Mouse (Mus musculus): Measurements from ENCODE around the gene Phf12.
A peak's percentile ranks its signal among the peaks of the same experiment; 100 is the strongest.

Gene Phf12

GRCm38 (mm10) chr11:77982441-77982905 lies at the start of gene Phf12:
Phf12 (plus strand) TSS chr11:77982754.
- Histone ChIP-seq H3K27me3 (ENCODE audit: insufficient read depth, low read length) (peaks cover 17% of the 10 kb centered on the region), H3K36me3 (ENCODE audit: insufficient read depth, low read length) (peaks cover 18% of the 10 kb centered on the region), H3K4me1 (replicated peaks; ENCODE audit: low read depth, low read length) (peaks cover 44% of the 10 kb centered on the region), H3K4me3 (replicated peaks; ENCODE audit: low read length) (peak within 1 kb of the TSS; percentile 97), H3K9me3 (ENCODE audit: low read length) (no peaks in the 10 kb centered on the region)
- TF ChIP-seq NANOG (IDR thresholded peaks at IDR 0.05; ENCODE audit: borderline replicate concordance, low read length) (no peak), CTCF (conservative IDR thresholded peaks at IDR 0.05; ENCODE audit: low read length) (no peak), POU5F1 (IDR thresholded peaks at IDR 0.05; ENCODE audit: borderline replicate concordance, low read length) (no peak)

GRCm38 (mm10) chr11:77934111-77934521 lies 48.4 kb upstream of the Phf12 start:
- no peak; the same call in 1 of the 2 replicates for TF ChIP-seq NANOG (IDR thresholded peaks at IDR 0.05; ENCODE audit: borderline replicate concordance, low read length)
- no peak for TF ChIP-seq POU5F1 (IDR thresholded peaks at IDR 0.05; ENCODE audit: borderline replicate concordance, low read length)
- TF ChIP-seq CTCF (conservative IDR thresholded peaks at IDR 0.05; ENCODE audit: low read length), result no peak
- Histone ChIP-seq H3K27me3 (ENCODE audit: insufficient read depth, low read length) (peaks cover 97% of the 10 kb centered on the region), H3K36me3 (ENCODE audit: insufficient read depth, low read length) (no peaks in the 10 kb centered on the region), H3K4me3 (replicated peaks; ENCODE audit: low read length) (peak overlapping the region; percentile 32), H3K9me3 (ENCODE audit: low read length) (no peaks in the 10 kb centered on the region), H3K4me1 (replicated peaks; ENCODE audit: low read depth, low read length) (peaks cover 67% of the 10 kb centered on the region)

GRCm38 (mm10) chr11:77934568-77935311 lies 47.8 kb upstream of the Phf12 start:
- peak overlapping the region; percentile 32 for H3K4me3 ChIP-seq (replicated peaks; ENCODE audit: low read length)
- peaks cover 97% of the 10 kb centered on the region for H3K27me3 ChIP-seq (ENCODE audit: insufficient read depth, low read length)
- H3K4me1 ChIP-seq (replicated peaks; ENCODE audit: low read depth, low read length), result peaks cover 67% of the 10 kb centered on the region
- H3K9me3 ChIP-seq (ENCODE audit: low read length), result no peaks in the 10 kb centered on the region
- TF ChIP-seq POU5F1 (IDR thresholded peaks at IDR 0.05; ENCODE audit: borderline replicate concordance, low read length) (no peak), CTCF (conservative IDR thresholded peaks at IDR 0.05; ENCODE audit: low read length) (no peak), NANOG (IDR thresholded peaks at IDR 0.05; ENCODE audit: borderline replicate concordance, low read length) (no peak)
- no peaks in the 10 kb centered on the region for H3K36me3 ChIP-seq (ENCODE audit: insufficient read depth, low read length)

GRCm38 (mm10) chr11:77936846-77937245 lies 45.7 kb upstream of the Phf12 start:
- H3K9me3 ChIP-seq (ENCODE audit: low read length), result no peaks in the 10 kb centered on the region
- peaks cover 63% of the 10 kb centered on the region for H3K4me1 ChIP-seq (replicated peaks; ENCODE audit: low read depth, low read length)
- no peak overlapping the region for H3K4me3 ChIP-seq (replicated peaks; ENCODE audit: low read length)
- no peaks in the 10 kb centered on the region for H3K36me3 ChIP-seq (ENCODE audit: insufficient read depth, low read length)
- H3K27me3 ChIP-seq (ENCODE audit: insufficient read depth, low read length), result peaks cover 97% of the 10 kb centered on the region
- TF ChIP-seq POU5F1 (IDR thresholded peaks at IDR 0.05; ENCODE audit: borderline replicate concordance, low read length), result no peak
- no peak for TF ChIP-seq NANOG (IDR thresholded peaks at IDR 0.05; ENCODE audit: borderline replicate concordance, low read length)
- no peak for TF ChIP-seq CTCF (conservative IDR thresholded peaks at IDR 0.05; ENCODE audit: low read length)

- H3K4me3 ChIP-seq (replicated peaks; ENCODE audit: low read length), result no peak overlapping the region
- H3K27me3 ChIP-seq (ENCODE audit: insufficient read depth, low read length), result peaks cover 97% of the 10 kb centered on the region
- H3K4me1 ChIP-seq (replicated peaks; ENCODE audit: low read depth, low read length), result peaks cover 53% of the 10 kb centered on the region
- H3K9me3 ChIP-seq (ENCODE audit: low read length), result no peaks in the 10 kb centered on the region
- H3K36me3 ChIP-seq (ENCODE audit: insufficient read depth, low read length), result no peaks in the 10 kb centered on the region
- TF ChIP-seq NANOG (IDR thresholded peaks at IDR 0.05; ENCODE audit: borderline replicate concordance, low read length) (no peak), CTCF (conservative IDR thresholded peaks at IDR 0.05; ENCODE audit: low read length) (no peak), POU5F1 (IDR thresholded peaks at IDR 0.05; ENCODE audit: borderline replicate concordance, low read length) (no peak)
These were observed 44.7 kb upstream of the Phf12 start for GRCm38 (mm10) chr11:77937649-77938410.

- H3K4me1 ChIP-seq (replicated peaks; ENCODE audit: low read depth, low read length), result peaks cover 21% of the 10 kb centered on the region
- H3K4me3 ChIP-seq (replicated peaks; ENCODE audit: low read length), result no peak overlapping the region
- no peaks in the 10 kb centered on the region for H3K9me3 ChIP-seq (ENCODE audit: low read length)
- TF ChIP-seq CTCF (conservative IDR thresholded peaks at IDR 0.05; ENCODE audit: low read length) (no peak), POU5F1 (IDR thresholded peaks at IDR 0.05; ENCODE audit: borderline replicate concordance, low read length) (no peak), NANOG (IDR thresholded peaks at IDR 0.05; ENCODE audit: borderline replicate concordance, low read length) (no peak)
- peaks cover 96% of the 10 kb centered on the region for H3K27me3 ChIP-seq (ENCODE audit: insufficient read depth, low read length)
- H3K36me3 ChIP-seq (ENCODE audit: insufficient read depth, low read length), result no peaks in the 10 kb centered on the region
These were observed 40.3 kb upstream of the Phf12 start for GRCm38 (mm10) chr11:77942230-77942629.

GRCm38 (mm10) chr11:77947860-77948259 lies 34.7 kb upstream of the Phf12 start:
- Histone ChIP-seq H3K4me1 (replicated peaks; ENCODE audit: low read depth, low read length) (peaks cover 45% of the 10 kb centered on the region), H3K9me3 (ENCODE audit: low read length) (peaks cover 5% of the 10 kb centered on the region; the same call in 1 of the 2 replicates), H3K27me3 (ENCODE audit: insufficient read depth, low read length) (peaks cover 92% of the 10 kb centered on the region), H3K36me3 (ENCODE audit: insufficient read depth, low read length) (no peaks in the 10 kb centered on the region), H3K4me3 (replicated peaks; ENCODE audit: low read length) (peak overlapping the region; percentile 45)
- TF ChIP-seq NANOG (IDR thresholded peaks at IDR 0.05; ENCODE audit: borderline replicate concordance, low read length) (peak; percentile 97), POU5F1 (IDR thresholded peaks at IDR 0.05; ENCODE audit: borderline replicate concordance, low read length) (no peak)

- Histone ChIP-seq H3K4me1 (replicated peaks; ENCODE audit: low read depth, low read length) (peaks cover 53% of the 10 kb centered on the region), H3K4me3 (replicated peaks; ENCODE audit: low read length) (no peak overlapping the region), H3K9me3 (ENCODE audit: low read length) (peaks cover 5% of the 10 kb centered on the region; the same call in 1 of the 2 replicates), H3K36me3 (ENCODE audit: insufficient read depth, low read length) (no peaks in the 10 kb centered on the region), H3K27me3 (ENCODE audit: insufficient read depth, low read length) (peaks cover 93% of the 10 kb centered on the region)
- TF ChIP-seq CTCF (conservative IDR thresholded peaks at IDR 0.05; ENCODE audit: low read length) (no peak), POU5F1 (IDR thresholded peaks at IDR 0.05; ENCODE audit: borderline replicate concordance, low read length) (no peak), NANOG (IDR thresholded peaks at IDR 0.05; ENCODE audit: borderline replicate concordance, low read length) (no peak)
These were observed 32.3 kb upstream of the Phf12 start for GRCm38 (mm10) chr11:77950125-77950685.
